Mouse (Mus musculus) heart, adult 18-20 months (tissue): Measurements from ENCODE around the gene Zfp652. TPM values are rescaled to one million over a fixed set of nuclear protein-coding genes. Genes with fewer than 3 reads are reported as not detected.
A peak's percentile ranks its signal among the peaks of the same experiment; 100 is the strongest.

Experiments
- DNase-seq, 2 experiments: peaks; one replicate each; pipeline ENCODE4 v3.0.0; 2021 to 2022; ENCODE audit warnings: mixed read lengths in 1 of 2
- total RNA-seq, 2 experiments: library from RNA; stranded (reverse); gene quantifications; 2 replicates each; pipeline ENCODE4 v1.2.3; 2021

The Zfp652 gene
- total RNA-seq, 2 experiments from 2014 or later = 49.4 to 52.2 TPM

DNA sequence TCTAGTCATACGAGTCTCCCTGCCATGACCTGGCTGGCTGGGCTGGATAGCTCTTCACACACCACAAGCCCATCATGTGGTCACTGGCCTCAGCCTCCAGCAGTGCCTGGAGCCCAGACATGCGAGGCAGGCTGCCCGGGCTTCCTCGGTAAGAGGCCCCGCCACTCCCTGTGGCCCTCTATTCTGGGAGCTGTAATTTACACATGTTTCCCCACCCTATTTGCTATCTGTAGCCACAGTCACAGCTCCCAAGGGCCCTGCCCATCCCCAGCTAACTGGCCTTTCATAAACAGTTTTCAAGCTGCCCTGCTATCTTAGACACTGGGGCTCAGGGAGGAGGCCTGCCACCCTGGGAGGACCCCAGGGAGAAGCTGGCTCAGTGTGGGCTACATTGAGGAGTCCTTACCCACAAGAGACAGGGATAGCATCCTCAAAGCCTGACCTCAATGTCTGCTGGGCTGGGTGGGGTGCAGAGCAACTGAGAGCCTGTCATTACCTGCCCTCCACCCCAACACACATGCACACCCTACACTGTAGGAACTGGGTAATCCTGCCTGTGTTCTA lies 96.1 kb downstream of the Zfp652 start:
- DNase-seq = peak; percentile 42 to 70

DNA sequence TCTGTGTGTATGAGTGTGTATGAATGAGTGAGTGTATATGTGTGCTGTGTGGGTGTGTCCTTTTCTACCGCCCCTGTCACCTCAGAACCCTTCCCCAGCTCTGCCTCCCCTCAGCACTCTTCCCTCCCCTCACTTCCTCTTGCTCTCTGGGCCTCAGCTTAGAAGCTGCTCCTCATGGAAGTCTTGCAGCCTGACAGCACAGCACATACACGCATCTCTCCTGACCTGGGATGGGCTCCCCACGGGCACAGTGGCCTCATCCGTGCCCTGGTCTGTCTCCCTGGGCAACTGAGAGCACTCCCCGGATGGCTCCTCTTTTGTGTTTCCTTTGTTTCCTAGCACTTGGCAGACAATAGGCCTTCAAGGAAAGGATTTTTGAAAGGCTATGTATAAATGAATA lies 97.1 kb downstream of the Zfp652 start:
- no peak for DNase-seq

DNA sequence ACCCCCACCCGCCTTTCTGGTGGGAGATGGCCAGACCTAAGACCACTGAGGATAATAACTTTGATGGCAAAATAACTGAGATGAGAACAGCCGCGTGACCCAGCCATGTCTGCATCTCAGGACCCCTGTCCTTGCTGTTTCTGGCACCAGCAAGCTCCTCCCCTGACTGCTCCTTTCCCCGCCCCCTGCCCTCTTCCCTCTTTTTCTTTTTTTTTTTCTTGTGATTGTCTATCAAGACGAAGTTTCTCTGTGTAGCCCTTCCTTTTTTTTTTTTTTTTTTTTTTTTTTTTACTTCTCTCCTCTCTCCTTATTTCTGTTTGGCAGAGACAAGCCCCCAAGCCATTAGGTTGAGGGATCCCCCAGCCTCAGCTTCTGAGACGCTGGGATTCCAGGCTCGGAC lies 98.4 kb downstream of the Zfp652 start:
- no peak for DNase-seq

DNA sequence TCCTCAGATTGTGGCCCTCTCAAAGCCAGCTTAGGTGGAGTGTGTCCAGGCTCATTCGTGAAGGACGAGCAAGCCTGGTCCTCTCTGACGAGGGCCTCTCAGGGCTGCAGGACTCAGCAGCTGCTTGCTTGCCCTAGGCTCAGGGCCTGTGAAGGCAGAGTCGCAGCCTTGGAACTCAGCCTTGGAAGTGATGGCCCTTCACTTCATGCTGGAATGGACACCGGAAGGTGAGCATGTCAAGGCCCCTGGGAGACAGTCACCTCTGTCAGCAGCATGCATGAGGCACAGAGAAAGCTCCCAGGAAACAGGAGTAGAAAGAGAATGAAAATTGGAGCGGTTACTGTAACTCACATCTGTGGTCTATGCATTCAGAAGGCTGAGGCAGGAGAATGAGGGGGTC lies 99.3 kb downstream of the Zfp652 start:
- no peak for DNase-seq

DNA sequence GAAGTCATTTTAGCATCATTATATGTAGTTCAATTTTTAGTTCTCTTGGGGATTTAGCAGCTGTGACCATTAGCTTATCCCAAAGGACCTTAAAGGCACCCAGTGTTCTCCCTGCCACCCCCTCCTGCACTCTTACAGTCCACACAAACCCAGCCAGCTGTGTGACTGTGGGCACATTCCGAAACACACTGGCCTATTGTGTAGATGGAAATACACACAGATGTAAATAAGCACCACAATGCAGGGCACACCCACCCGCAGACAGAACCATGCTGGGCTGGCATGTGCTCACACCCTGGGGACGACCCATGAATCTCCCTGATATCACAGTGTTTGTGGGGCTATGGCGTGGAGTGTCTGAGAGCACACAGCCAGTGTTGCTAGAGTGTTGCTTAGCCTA lies 99.8 kb downstream of the Zfp652 start:
- DNase-seq = no peak

DNA sequence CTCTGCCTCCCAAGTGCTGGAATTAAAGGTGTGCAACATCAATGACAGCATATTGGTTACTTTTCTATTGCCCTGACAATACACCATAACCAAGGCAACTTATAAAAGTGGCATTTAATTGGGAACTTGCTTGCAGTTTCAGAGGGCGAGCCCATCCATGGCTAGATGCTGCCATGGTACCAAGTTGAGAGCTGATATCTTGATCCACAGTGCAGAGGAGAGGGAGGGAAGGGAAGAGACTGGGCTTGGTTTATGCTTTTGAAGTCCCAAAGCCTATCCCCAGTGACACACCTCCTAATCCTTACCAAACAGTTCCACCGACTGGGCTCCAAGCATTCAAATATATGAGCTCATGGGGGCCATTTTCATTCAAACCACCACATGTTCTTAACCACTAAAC lies 101.6 kb downstream of the Zfp652 start:
- no peak for DNase-seq

DNA sequence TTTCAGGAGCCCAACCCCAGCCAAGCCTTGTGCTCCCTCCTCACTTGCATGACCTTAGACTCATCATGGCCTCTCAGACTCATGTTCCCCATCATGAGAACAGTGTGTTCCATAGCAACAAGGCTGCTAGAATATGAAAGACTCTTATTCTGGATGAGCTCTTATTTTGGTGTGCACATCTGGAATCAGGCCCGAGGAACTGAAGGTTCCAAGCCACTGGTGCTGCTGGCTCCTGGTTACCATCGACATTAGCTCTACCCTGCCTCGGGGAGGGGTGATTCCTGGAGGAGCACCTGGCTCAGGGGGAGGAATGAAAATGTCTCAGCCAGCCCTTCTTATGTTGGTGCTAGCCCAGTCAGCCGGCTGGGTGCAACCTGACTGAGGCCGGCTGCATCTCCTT lies 102.4 kb downstream of the Zfp652 start:
- DNase-seq = no peak

DNA sequence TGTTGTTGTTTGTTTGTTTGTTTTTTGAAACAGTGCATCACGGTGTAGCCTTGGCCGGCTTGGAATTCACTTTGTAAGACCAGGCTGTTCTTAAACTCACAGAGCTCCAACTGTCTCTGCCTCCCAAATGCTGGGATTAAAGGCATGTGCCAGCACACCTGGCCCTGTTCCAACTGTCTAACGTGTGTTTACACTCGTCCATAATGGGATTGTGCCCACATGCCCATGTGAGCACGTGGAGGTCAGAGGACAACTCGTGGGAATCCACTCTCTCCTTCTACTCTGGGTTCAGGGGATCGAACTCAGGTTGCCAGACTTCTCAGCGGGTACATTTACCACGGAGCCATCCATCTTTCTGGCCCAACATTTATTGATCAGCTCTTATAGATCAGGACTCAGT lies 102.9 kb downstream of the Zfp652 start:
- DNase-seq = no peak

DNA sequence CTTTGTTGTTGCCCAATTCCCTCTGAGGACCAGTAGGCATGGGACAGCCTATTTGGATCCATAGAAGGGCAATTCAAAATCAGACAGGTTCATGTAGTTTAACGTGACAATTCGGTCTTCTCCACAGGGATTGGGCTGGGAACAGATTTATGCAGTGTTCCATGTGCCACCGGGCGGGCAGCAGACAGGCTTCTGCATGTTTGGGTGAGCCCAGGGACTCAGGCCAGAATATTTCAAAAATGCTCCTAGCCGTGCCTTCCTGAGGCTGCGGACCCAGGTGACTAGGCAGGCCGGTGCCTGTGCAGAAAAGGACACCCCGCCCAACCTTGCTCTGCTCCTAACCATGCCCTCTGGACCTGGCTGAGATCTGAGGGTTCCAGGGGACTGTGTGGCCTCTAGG lies 106.7 kb downstream of the Zfp652 start:
- no peak for DNase-seq

DNA sequence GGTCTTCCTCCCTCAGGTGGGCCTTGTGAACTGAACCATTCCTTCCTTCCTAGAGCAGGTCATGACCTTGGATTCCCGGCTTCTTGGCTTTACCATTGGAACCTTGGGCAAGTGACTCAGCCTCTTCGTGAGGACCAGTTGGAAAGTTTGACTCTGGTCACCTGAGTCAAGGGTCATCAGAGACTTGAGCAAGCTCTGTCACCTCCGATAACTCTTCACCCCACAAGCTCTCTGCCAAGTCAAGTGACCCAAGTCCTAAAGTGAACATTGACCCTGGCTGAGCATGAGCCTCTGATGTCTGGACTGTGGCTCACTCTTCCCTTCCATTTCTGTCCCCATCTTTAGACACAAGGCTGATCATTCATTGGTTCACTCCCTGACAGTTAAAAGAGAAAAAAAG lies 109.0 kb downstream of the Zfp652 start:
- DNase-seq = no peak

DNA sequence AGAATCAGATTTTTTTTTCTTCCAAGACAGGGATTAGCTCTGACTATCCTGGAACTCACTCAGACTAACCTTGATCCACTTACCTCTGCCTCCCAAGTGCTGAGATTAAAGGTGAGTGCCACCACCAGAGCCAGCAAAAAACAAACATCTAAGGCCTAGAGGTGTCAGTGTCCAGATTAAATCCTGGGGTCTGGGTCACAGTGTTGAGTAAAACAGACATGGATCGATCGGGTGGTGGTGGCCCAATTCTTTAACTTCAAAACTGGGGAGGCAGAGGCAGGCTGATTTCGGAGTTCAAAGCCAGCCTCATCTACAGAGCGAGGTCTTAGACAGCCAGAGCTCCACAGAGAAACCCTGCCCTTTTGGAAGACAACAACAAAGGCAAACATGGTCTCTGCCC lies 110.0 kb downstream of the Zfp652 start:
- no peak for DNase-seq

DNA sequence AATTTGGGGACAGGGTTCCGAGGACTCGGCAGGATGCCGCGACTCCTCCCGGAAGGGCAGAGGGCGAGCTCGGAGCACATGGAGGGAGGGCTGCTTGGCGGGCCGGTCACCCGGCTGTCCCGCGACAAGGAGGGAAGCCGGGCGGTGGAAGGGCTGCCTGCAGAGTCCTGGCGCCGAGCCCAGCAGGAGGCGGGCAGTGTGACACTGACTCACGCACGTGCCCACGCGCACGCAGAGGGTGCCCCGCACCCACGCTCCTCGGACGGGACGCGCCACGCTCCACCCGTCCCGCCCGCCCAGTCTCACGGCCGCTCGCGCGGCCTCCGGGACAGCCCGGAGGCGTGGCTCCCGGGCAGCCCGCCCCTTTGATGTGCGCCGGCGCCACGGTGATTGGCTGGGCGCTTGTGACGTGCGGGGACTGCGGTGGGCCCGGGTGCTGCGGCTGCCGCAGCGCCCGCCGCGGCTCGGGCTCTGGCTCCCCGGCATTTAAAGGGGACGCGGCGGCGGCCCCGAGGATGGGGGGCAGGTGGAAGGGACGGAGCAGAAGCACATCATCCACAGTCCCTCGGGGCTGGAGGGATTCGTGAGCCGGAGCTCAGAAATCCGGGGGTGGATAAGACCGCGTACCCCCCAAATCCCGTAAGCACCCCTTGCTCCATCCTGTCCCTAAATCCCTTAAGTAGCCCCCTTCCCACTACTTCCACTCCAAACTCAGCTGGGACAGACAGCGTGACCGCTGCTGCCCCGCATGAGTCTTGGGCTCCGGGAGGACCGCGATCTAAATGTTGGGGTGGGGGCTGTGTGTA lies 111.8 kb downstream of the Zfp652 start, which contains the start of gene Phospho1:
Phospho1 (plus strand) TSS at position 429 of the 806 bp plus-strand sequence.
- DNase-seq = peak; percentile 92 to 96

DNA sequence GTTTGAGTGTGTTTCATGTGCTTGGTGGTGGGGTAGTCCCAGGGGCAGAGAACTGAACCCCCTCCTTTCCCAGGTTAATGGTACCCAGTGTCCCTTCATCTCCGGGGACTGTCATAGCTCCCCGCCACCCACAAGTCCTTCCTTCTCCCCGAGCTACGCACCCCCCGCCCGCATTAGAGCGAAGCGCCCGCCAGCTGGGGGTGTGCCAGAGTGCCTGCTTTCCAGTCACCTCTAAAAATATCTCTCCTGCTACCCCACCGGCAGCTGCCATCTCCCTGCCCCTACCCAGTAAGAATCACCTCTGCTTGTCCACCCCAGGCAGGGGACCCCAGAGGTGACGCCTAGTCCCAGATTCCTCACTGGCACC lies 112.4 kb downstream of the Zfp652 start:
- peak; percentile 88 to 89 for DNase-seq

DNA sequence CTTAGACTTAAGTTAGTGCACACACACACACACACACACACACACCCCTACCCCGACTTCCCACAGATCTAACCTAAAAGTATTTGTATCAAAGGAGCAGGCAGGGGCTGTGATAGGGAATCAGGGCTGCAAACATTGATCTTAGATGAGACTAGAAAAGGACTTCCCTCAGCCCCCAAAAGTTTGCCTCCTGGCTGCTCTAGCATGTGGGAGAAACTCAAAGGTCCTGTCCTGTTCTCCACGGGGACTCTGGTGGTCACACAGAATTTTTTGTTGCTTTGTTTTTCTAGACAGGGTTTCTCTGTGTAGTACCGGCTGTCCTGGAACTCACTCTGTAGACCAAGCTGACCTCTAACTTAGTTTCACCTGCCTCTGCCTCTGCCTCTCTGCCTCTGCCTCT lies 113.2 kb downstream of the Zfp652 start:
- DNase-seq = peak in 1 of 2 experiments; percentile 29

DNA sequence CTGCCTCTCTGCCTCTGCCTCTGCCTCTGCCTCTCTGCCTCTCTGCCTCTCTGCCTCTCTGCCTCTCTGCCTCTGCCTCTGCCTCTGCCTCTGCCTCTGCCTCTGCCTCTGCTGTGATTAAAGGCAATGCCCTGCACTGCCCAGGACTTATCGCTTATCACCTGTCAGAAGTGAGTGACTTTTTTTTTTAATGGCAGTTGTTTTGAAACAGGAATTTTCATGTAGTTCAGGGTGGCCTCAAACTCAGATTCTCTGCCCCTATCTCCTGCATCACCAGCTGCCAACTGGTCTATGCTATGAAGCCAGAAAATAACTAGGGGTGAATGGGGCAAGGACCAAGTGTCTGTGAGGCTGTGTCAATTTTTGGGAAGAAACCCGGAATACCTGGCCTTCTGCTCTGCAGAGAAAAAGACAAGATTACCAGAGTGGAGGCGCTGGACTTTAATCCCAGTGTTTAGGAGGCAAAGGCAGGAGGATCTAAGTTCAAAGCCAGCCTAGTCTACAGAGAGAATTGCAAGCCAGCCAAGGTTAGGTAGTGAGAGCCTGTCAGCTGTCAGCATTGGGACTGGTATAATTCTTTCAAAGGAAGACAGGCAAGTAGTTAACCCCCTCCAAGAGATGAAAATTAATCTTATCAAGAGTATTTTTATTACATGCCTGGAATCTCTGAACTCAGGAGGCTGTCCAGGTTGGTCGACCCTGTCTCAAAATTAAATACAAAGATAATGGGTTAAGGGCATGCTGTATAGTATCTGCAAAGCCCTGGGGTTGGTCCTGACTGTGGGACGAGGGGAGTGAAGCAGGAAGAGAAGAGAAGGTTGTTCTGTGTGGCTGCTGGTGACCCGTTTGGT lies 114.1 kb downstream of the Zfp652 start:
- DNase-seq = peak in 1 of 2 experiments; percentile 19

DNA sequence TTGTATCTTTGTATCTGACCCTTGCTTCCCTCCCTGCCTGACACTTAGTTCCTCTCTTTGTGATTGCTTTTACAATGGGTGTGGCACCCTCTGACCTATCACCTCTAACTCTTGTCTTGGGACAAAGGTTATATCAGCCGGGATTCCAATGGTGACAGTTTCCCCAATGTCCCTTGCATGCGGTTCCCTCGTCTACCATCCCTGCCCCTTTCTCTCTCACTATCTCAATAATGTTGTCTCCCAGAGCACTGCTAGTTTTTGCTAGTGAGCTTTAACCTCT lies 114.6 kb downstream of the Zfp652 start:
- DNase-seq = no peak

DNA sequence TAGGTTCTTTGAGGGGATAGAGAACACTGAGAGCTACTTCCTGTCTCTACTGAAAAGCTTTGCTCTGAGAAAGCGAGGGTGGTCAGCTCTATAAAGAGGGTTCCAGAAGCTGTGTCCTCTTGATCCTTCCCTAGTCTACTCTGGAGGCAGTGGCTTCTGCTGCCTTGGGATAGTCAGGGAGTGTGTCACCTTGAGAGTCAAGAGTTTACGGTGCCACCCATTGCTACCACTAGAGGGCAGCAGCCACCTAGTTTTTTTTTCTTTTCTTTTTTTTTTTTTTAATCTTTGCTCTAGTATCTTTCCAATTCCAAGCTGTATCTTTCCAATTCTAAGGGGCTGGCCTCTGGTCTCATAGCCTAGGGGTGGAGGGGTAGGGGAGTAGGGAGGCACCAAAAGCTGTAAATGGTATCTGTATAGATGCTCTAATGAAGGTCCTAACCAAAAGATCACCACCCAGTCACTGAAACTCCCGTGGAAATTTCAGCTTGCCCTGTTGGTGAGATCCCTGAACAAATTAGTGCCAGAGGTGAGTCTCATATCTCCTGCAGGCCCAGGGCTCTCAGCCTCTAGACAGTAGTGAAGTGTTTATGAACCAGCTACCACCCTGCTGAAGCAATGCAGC lies 115.1 kb downstream of the Zfp652 start:
- peak; percentile 68 to 89 for DNase-seq

DNA sequence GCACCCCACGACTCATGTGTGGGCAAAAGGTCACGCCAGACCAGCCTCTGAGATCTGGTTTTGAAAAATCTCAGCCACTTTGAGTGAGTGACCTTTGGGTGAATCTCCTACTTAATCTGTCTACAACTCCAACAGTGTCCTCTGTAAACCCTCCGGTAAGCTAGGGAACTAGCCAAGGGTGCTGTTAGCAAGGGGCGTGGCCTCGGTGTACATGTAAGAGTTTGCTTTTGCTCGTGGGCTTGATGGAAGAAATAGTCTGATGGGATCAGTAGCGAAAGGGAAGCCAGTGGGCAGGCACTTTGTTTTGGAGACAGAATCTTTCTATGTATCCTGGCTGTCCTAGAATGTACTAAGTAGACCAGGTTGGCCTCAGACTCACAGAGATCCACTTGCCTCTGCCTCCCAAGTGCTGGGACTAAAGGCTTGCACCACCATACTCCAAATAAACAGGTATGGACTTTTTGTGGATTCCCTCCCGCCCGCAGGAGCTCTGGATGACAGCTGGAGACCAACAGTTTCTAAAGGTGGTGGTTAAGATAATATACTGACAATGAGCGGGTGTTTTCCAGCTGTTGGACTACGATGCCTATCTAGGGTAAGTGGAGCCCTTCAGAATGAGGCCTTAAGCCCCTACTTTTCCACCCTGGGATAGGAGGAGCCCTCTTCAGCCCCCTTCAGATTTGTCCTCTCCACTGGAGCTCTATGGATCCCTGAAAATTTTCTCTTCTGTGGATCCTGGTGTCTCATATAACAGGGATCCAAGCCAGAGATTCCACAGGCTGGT lies 115.9 kb downstream of the Zfp652 start:
- DNase-seq = peak in 1 of 2 experiments; percentile 10

DNA sequence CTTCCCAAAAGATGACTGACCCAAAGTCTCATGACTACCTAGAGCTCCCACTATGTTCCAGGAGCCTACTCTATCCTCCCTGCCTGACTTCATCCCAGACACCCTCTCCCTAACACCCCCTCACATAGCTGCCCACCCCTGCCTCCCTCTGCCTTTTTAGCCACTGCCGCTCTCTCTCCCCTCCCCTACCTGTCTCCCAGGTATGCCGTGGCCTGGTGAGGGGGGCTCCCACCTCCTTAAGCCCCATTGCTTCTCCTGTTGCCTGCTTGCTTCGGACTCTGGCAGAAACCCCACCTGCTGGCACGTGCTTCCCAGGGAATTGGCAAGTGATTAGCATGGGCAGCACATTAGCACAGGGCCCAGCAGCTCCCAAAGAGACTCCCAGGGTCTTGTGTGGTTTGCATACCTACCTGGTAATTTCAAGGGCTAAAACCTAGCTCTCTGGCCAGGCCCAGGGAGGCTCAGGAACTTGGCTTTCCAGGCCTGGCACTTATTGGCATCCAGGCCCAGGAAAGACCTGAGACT lies 117.1 kb downstream of the Zfp652 start:
- DNase-seq = peak in 1 of 2 experiments; percentile 17

DNA sequence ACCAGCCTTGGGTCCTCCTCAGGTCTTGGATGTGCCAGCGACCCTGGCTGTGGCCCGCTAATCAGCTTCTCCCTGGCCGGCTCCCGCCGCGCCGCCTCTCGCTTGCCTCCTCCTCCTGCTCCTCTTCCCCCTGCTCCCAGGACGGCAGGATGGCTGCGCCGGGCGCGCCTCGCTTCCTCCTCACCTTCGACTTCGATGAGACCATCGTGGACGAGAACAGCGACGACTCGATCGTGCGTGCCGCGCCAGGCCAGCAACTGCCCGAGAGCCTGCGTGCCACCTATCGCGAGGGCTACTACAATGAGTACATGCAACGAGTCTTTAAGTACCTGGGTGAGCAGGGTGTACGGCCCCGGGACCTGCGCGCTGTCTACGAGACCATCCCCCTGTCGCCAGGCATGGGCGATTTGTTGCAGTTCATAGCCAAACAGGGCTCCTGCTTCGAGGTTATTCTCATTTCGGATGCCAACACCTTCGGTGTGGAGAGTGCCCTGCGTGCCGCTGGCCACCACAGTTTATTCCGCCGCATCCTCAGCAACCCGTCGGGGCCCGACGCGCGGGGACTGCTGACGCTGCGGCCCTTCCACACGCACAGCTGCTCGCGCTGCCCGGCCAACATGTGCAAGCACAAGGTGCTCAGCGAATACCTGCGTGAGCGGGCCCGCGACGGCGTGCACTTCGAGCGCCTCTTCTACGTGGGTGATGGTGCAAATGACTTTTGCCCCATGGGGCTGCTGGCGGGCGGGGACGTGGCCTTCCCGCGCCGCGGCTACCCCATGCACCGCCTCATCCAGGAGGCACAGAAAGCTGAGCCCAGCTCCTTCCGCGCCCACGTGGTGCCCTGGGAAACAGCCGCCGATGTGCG lies 118.2 kb downstream of the Zfp652 start:
- DNase-seq = peak in 1 of 2 experiments; percentile 28

DNA sequence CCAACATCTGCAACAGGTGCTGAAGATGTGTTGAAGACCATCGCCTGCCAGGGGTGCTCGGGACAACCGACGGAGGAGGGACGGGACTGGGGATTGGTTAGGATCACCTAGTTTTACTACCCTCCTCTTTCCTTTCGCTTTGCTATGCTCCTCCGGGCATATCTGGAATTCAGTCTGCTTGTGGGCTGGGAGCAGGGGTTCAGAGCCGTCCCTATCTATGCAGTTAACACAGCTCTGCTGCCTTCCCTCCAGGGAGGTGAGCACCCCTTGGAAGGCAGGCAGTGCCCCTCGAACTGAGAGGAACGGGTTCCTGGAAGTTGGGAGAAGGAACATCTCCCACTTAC lies 118.8 kb downstream of the Zfp652 start:
- peak in 1 of 2 experiments; percentile 30 for DNase-seq
